Mouse (Mus musculus) E14TG2a.4 (cell line): ENCODE measurements around the gene Celf2.

Experiments used
- CTCF ChIP-seq: conservative IDR thresholded peaks from 2 replicates; pipeline ENCODE4 v1.5.1; 2014; ENCODE audit warnings: low read length
- NANOG ChIP-seq: IDR thresholded peaks from 2 replicates; pipeline ENCODE4 v1.6.1; 2014; ENCODE audit warnings: borderline replicate concordance, low read length, mixed read lengths
- POU5F1 ChIP-seq: IDR thresholded peaks from 2 replicates; pipeline ENCODE4 v1.6.1; 2014; ENCODE audit warnings: low read length, borderline replicate concordance

- TF ChIP-seq CTCF (no peak), POU5F1 (no peak), NANOG (no peak)
These were observed 239.3 kb downstream of the Celf2 start for GRCm38 (mm10) chr2:7270051-7270450.
